Mouse (Mus musculus): ENCODE measurements around the gene Glt8d1.

GRCm38 (mm10) chr14:30996417-30996816, 4.8 kb upstream of the Glt8d1 start:
- TF ChIP-seq CTCF (IDR thresholded peaks at IDR 0.05; ENCODE audit: borderline replicate concordance, insufficient read depth, low read depth, low read length) (no peak), POLR2A (IDR thresholded peaks at IDR 0.05; ENCODE audit: borderline replicate concordance, insufficient read depth, low read length) (no peak)

Measured in cerebellum, adult 2 months (tissue).